Comparison of ENCODE assay signal across 8 mouse cellular contexts in the genomic region with DNA sequence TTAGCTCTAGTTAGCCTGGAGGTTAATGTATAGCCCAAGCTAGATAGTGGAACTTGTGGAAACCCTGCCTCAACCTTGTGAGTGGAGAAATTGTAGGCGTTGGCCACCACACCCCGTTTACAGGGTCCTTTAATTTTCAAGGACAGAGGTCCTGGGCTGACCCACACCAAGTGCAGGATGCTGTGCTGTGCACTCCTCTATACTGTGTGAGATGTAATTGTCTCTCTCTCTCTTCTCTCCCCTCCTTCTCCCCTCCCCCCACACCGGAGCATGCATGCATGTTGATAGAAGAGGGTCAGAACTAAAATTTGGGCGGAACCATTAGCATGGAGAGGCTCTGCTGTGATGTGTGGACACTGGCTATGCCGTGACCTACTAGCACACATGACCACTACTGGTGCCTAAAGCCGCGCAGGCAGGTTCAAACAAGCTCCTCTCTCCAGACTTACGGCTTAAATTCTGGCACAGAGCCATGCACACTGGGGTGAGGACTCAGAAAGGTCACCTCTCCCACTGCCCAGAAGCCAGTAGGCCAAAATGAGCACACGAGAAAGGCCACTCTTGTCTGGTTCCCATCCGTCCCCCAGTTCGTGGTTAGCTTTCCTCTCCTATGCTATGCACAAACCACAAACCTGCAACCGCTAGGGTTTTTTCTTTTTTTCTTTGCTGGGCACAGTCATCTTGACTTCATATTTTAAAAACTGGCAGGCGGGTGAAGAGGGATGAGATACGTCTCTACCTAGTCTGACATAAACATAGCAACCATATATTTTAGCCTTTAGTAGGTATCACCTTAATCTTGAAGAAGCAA. TPM values are rescaled to one million over a fixed set of nuclear protein-coding genes. Genes with fewer than 3 reads are reported as not detected.
DNase-seq lines count a peak whose midpoint lies in the region; ATAC-seq lines count a peak whose summit lies in the region.

No protein-coding gene starts in this region.

- peaks cover 18% of the 10 kb centered on the region for H3K4me1 ChIP-seq in hindbrain, embryonic 13.5 days (replicated peaks)
- H3K4me1 ChIP-seq in liver, embryonic 13.5 days (replicated peaks): peaks cover 22% of the 10 kb centered on the region
- peaks cover 15% of the 10 kb centered on the region for H3K4me1 ChIP-seq in stomach, embryonic 15.5 days

- no peaks in the 10 kb centered on the region for H3K9me3 ChIP-seq in hindbrain, embryonic 13.5 days
- no peaks in the 10 kb centered on the region for H3K9me3 ChIP-seq in liver, embryonic 13.5 days (replicated peaks)
- H3K9me3 ChIP-seq in stomach, embryonic 15.5 days: no peaks in the 10 kb centered on the region

- no peak overlapping the region for H3K27ac ChIP-seq in hindbrain, embryonic 13.5 days
- H3K27ac ChIP-seq in liver, embryonic 13.5 days: no peak overlapping the region
- no peak overlapping the region for H3K27ac ChIP-seq in stomach, embryonic 15.5 days

- peak; percentile 11 for DNase-seq in urinary bladder, postnatal 25 days (ENCODE audit: low spot score)
- DNase-seq in urinary bladder, postnatal 4 days (ENCODE audit: low spot score in 2 of 2): no peak
- DNase-seq in liver, embryonic 13.5 days: no peak
- DNase-seq in gastrocnemius, postnatal 36 days: no peak
- DNase-seq in gastrocnemius, postnatal 4 days (ENCODE audit: low spot score in 2 of 2): no peak
- no peak for DNase-seq in gastrocnemius, postnatal 10 days

- H3K9ac ChIP-seq in hindbrain, embryonic 13.5 days: peak overlapping the region; percentile 75; the same call in 1 of the 2 replicates
- no peak overlapping the region for H3K9ac ChIP-seq in liver, embryonic 13.5 days
- H3K9ac ChIP-seq in stomach, embryonic 15.5 days: no peak overlapping the region

- peak overlapping the region; percentile 59 for H3K4me3 ChIP-seq in hindbrain, embryonic 13.5 days
- H3K4me3 ChIP-seq in liver, embryonic 13.5 days (replicated peaks): peak overlapping the region; percentile 56; the same call in 1 of the 2 replicates
- H3K4me3 ChIP-seq in stomach, embryonic 15.5 days (replicated peaks): peak overlapping the region; percentile 62

- no peaks in the 10 kb centered on the region for H3K36me3 ChIP-seq in hindbrain, embryonic 13.5 days
- no peaks in the 10 kb centered on the region for H3K36me3 ChIP-seq in liver, embryonic 13.5 days
- no peaks in the 10 kb centered on the region for H3K36me3 ChIP-seq in stomach, embryonic 15.5 days

- ATAC-seq in hindbrain, embryonic 13.5 days (ENCODE audit: low FRiP score): no peak
- 0 out of 2 replicates have a peak, but pooled peaks have one; percentile 22 for ATAC-seq in liver, embryonic 13.5 days (ENCODE audit: low read depth)
- ATAC-seq in stomach, embryonic 15.5 days (ENCODE audit: insufficient read depth, low FRiP score, low read depth): 0 out of 2 replicates have a peak, but pooled peaks have one; percentile 19

- H3K27me3 ChIP-seq in hindbrain, embryonic 13.5 days: peaks cover 46% of the 10 kb centered on the region
- peaks cover 66% of the 10 kb centered on the region for H3K27me3 ChIP-seq in liver, embryonic 13.5 days
- peaks cover 14% of the 10 kb centered on the region for H3K27me3 ChIP-seq in stomach, embryonic 15.5 days (replicated peaks)

- intact Hi-C loops in gastrocnemius, postnatal 36 days (cut with DNase I): no loop called here

- WGBS in hindbrain, embryonic 13.5 days: 60% methylated on average over 14 of the region's 14 CpGs
- 34% methylated on average over 14 of the region's 14 CpGs for WGBS in liver, embryonic 13.5 days (ENCODE audit: insufficient replicate concordance)
- 36% methylated on average over 14 of the region's 14 CpGs for WGBS in stomach, embryonic 15.5 days

- H3K4me2 ChIP-seq in hindbrain, embryonic 13.5 days: peak overlapping the region; percentile 99
- peak overlapping the region; percentile 71 for H3K4me2 ChIP-seq in liver, embryonic 13.5 days
- H3K4me2 ChIP-seq in stomach, embryonic 15.5 days: peak overlapping the region; percentile 99

RNA-seq across cellular contexts. Expression of a gene that starts 0.6 kb away (rescaled TPM):
- 1.4 and 2.5 TPM in 2 replicates for polyA plus RNA-seq in hindbrain, embryonic 13.5 days (2015; fragmentation: Nextera tagmentation; extraction: Ambion mirVana)
- polyA plus RNA-seq in liver, embryonic 13.5 days (2015; fragmentation: Nextera tagmentation; extraction: Ambion mirVana): 2.6 and 3.1 TPM in 2 replicates
- 8.3 and 9.8 TPM in 2 replicates for polyA plus RNA-seq in stomach, embryonic 15.5 days (2015; fragmentation: Nextera tagmentation; extraction: Ambion mirVana)
- total RNA-seq in gastrocnemius, postnatal 36 days (2021): not detected
- total RNA-seq in gastrocnemius, postnatal 4 days (2021): 1 to 10 TPM in 1 of 2 experiments, under 1 TPM in 1; 0.47 to 2.7 TPM
- under 1 TPM; 0.52 to 0.56 TPM for total RNA-seq in gastrocnemius, postnatal 10 days (2021)

RNA-seq across cellular contexts. Expression of a gene that starts 34.3 kb away (rescaled TPM):
- polyA plus RNA-seq in hindbrain, embryonic 13.5 days (2015; fragmentation: Nextera tagmentation; extraction: Ambion mirVana): 5.0 and 5.7 TPM in 2 replicates
- polyA plus RNA-seq in liver, embryonic 13.5 days (2015; fragmentation: Nextera tagmentation; extraction: Ambion mirVana): 16.7 and 18.1 TPM in 2 replicates
- polyA plus RNA-seq in stomach, embryonic 15.5 days (2015; fragmentation: Nextera tagmentation; extraction: Ambion mirVana): 18.3 and 18.6 TPM in 2 replicates
- total RNA-seq in gastrocnemius, postnatal 36 days (2021): under 1 TPM; 0.22 to 0.64 TPM
- total RNA-seq in gastrocnemius, postnatal 4 days (2021): 1 to 10 TPM; 3.9 to 4.5 TPM
- 1 to 10 TPM; 1.2 to 2.6 TPM for total RNA-seq in gastrocnemius, postnatal 10 days (2021)

RNA-seq across cellular contexts. Expression of a gene that starts 34.3 kb away (rescaled TPM):
- polyA plus RNA-seq in hindbrain, embryonic 13.5 days (2015; fragmentation: Nextera tagmentation; extraction: Ambion mirVana): 14.1 and 14.5 TPM in 2 replicates
- 8.6 and 10.3 TPM in 2 replicates for polyA plus RNA-seq in liver, embryonic 13.5 days (2015; fragmentation: Nextera tagmentation; extraction: Ambion mirVana)
- 11.8 and 15.1 TPM in 2 replicates for polyA plus RNA-seq in stomach, embryonic 15.5 days (2015; fragmentation: Nextera tagmentation; extraction: Ambion mirVana)
- total RNA-seq in gastrocnemius, postnatal 36 days (2021): 10 to 100 TPM; 12.6 to 14.3 TPM
- 10 to 100 TPM; 21.4 to 23.1 TPM for total RNA-seq in gastrocnemius, postnatal 4 days (2021)
- total RNA-seq in gastrocnemius, postnatal 10 days (2021): 10 to 100 TPM; 14.9 to 19.7 TPM
